Mouse (Mus musculus): ENCODE measurements around the gene Gm17334.

The Gm17334 gene

DNA sequence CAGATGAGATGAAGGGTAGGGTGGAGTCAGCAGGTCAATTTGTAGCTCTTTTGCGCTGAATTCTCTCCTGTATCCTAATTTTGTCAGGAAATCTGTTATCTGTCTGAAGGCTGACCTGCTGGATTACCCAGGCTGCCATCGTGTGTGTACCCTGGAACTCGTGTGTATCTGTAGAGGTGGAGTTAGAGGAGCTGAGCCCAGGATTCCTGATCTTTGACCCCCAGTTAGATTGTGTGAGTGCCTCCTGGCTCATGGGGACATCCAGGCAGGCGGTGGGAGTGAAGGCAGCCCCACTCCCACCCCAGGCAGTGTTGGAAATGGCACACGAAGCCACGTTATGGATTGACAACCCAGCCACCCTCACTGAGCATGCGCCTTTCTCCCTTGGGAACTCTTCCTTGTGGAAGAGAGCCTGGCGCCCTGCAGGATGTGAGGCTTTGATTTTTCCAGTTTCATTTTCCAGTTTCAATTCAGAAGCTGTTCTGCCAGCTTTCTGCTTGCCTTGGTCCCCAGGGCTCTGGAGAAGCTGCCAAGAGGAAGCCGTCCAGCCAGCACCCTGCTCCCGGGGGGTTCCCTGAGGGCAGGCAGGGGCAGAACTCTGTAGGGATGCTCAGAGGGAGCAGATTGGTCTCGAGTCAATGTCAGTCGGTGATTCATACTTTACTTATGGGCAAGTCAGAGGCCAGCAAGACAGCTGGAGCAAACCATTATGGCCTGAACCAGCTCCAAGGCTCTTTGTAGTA, 23.6 kb upstream of the Gm17334 start:
- peak; percentile 62 for DNase-seq (ENCODE audit: low spot score)

DNA sequence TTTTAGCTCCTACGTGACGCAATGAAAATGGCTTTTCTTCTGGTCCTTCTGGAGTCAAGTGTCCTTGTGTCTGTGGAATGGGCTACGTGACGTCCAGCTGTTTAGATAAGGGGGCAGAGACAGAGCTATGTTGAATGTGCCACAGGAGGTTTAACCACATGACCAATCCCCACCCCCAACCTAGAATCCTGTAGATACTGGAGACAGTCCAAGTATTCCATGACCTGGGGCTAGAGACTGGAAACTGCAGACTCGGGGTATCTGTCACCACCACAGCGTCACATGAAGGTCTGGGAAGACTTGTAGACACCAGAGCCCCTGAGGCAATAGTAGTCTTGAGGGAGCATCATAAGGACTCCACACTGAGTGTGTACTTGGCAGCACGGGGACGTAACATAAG, 22.8 kb upstream of the Gm17334 start:
- no peak for DNase-seq (ENCODE audit: low spot score)

DNA sequence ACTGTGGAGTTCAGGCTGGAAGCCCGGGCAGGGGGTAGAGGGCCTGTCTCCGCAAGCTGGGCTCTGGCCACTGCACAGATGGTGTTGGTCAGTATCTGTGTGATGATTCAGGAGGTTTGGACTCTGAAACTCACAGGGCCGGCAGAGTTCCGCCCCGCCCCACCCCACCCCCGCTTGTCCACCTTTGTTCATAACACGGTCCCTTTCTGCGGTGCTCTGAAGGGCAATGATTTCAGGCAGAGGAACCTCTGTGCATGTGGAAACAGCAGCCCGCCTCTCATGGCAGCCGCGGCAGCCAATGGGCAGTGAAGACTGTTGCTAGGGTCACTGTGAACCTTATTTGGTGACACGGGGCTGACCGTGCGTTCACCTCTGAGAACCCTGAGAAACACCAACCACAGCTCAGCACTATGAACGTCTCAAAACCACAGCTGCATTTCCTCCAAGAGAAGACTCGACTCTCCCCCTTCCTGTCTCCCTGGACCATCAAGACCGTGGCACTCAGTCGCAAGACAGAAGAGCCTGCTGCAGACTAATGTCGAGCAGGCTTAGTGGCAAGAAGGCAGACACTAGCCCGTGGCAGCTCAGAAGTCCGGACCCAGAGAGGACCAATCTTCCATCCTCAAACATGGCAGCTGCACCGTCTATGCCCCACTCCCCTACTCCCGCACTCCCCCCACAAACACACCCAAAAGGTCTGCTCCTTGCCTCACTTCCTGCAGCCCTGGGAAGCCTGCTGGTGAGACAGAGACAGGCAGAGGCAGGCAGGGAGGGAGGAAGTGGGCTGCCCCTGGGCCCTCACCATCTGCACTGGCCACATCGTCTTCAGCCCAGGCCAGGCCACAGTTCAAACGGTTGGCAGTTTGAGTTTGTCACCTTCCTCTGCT, 21.9 kb upstream of the Gm17334 start:
- no peak for DNase-seq (ENCODE audit: low spot score)

DNA sequence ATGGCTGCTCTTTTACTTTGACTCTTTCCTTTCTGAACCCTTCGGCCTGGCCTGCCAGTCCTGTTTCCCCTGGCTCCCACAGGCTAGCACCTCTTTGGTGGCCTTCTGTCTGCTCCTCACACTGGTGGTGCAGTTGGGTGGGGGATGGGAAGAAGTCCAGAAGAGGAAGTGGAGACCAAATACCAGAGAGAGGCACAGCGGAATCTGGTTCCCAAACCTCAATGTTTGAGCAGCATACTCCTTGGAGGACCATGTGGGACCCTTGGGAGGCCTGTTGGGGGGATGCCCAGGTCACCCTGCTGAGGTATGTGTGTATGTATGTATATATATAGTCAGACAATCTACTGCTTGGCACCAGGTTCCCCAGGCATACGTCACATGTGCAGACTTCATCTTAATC, 21.0 kb upstream of the Gm17334 start:
- no peak for DNase-seq (ENCODE audit: low spot score)

DNA sequence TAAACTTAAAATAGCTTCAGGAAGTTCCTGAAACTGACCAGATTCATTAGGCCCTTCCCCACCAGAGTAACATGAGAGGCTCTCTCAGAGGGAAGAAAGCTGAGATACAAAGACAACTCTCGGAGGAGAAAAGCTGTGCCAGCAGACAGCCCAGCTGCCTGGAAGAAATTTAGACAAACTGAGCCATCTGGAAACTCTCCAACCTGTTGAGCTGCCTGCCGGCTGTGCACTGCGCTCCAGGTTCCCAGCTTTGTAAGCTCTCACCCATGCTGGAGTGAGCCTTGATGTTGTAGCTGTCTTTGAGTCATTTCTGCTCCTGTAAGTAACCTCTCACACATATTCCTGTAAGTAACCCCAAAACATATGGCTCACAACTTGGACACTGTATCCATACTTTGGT, 20.0 kb upstream of the Gm17334 start:
- DNase-seq (ENCODE audit: low spot score): no peak

DNA sequence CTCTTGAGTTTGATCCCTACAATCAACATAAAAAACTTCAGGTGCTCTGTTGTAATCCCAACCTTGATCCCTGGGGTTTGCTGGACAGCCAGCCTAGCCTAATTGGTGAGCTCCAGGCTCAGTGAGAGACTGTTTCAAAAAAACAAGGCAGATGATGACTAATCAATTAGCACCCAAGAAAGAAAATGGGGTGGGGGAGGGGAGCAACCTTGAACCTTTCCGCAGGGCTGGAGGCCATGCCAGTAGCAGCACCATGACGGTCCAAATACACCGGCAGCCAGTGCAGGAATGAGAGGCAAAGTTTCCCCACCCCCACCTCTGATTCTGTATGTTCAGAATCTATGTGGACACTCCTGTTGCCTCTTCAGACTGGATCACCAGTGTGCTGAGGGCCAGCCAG, 16.3 kb upstream of the Gm17334 start:
- no peak for DNase-seq (ENCODE audit: low spot score)

DNA sequence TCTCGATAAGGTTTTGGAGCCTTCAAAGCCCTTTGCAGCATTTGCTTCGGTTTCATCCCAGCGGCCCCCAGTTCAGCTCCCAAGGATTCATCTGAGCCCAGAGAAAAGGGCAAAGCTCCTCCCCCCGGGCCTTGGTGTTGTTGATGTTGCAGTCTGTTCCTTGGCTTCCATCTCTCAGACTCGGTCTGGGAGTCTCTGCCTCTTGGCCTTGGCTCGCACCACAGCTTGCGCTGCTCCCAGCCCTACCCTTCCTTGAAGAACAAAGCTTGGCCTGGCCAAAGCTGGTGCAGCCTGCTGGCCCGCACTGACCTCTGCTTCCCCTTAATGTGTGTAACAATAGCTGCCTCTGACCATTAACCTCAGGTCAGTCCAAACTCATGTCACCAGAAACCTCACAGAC, 15.2 kb upstream of the Gm17334 start:
- peak; percentile 27 for DNase-seq (ENCODE audit: low spot score)

DNA sequence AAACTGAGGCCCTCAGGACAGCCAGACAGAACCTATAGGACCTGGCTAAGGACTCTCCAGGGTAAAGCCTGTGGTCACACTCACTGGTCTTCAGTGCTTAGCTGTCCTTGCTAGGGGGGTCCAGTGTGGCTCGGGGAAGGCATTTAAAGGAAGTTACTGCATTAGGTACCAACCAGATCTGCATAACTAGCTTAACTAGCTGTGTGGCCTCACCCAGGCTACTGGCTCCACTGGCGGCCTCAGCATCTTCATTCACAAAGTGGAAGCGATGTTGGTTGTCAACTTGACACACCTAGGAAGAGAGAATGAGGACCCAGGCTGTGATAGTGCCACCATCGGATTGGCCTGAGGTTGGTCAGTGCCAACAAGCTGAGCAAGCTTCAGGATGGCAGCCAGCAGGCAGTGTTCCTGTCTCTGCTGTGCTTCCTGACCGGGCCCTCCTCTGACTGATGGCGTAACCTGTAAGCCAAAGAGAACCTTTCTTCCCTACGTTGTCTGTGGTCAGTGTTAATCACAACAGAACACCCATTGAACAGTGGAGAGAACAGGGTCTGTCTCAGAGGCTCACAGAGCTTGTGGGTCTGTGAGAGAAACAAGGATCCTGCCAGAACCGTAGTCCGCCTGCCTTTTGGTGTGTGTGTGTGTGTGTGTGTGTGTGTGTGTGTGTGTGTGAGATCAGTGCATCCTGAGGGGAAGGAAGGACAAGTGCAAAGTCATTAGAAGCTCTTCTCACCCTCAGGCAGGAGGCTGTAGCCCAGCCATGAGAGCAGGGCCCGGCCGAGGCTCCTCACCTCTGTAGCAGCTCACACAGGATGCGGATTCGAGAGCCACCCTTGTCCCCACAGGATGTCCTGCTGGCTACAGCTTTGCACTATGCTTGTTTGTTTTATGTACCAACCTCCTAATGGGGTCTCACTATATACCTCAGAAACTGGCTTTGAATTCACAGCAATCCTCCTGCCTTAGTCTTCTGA, 13.4 kb upstream of the Gm17334 start:
- DNase-seq (ENCODE audit: low spot score): no peak

DNA sequence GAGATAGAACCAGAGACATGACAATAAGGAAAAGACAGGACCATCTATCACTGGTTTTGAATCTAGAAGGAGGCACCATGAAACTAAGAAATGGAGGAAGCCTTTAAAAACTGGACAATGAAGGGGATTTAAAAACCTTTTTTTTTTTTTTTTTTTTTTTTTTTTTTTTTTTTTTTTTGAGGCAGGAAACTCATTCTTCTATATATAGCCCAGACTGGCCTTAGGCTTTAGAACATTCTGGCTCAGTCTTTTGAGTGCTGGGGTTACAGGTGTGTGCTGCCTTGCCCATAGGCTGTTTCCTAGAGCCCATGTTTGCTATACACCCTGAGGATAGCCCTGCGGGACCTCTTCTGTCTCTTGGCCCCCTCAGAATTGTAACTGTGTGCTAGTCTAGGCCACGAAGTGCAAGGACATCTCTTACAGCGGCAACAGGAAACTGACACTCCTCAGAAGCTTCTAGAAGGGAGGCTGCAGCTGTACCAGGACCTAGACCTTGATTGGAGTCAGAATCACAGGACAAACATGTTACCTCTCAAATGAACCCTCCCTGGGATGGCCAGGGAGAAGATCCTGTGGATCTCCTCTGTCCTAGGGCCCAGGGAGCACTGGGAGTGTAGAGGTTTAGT, 12.4 kb upstream of the Gm17334 start:
- no peak for DNase-seq (ENCODE audit: low spot score)

DNA sequence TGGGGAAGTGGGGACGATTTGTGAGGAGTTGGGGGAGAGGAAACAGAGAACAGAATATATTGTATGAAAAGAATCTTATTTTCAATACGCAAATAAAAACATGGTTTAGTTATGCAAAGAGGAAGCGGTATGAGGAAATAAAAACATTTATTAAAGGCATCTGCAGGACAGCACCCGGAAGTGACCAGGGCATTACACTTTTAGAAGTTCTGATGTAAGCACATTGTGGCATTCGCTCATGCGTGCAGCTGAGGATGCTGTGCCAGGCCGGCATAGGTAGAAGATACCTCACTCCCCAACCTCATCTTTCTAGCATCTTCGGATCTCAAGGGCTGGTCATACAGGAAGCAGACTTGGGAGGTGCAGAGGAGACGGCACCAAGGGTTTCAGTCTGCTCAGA, 10.3 kb upstream of the Gm17334 start:
- DNase-seq (ENCODE audit: low spot score): no peak

DNA sequence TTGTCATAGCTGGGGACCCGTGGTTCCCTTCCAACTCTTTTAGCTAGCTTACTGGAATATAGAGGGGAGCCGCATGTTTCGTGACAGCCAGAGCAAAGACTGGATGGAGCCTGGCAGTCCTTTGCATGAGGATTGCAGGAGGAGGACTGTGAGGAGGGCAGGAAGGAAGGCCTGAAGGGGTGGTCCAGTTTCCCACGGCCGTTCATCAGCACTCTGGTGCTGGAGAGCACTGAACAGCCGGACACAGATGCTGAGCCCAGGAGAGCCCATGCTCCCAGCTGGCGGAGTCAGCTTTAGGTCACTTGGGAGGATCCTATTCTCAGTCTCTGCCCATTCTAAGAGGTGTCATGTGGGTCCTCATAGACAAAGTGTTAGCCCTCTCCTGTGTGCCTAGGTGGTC, 9.0 kb upstream of the Gm17334 start:
- no peak for DNase-seq (ENCODE audit: low spot score)

DNA sequence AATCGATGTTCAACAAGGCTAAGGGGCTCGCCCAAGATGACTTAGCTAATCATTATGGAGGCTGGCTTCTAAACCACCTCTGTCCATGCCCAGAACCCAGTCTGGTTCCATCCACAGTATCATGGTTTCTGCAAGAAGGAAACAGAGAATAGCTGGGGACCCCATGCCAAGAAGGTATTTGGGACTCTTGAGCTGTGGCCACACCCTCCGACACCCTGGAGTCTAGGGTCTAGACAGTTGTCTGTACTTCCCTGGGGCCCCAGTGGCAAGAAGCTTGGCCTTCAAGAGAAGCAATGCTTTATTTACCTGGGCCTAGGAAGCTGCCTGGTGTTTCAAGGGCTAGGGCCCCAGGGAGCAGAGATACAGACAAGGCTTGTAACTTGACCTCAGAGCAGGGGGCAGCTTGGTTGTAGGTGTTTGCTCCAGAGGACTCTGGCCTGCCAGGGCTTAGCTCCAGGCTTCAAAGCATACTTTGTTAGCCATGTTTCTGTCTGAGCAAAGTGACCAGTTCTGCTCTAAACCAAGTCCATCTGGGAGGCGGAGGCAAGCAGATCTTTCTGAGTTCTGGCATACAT, 8.3 kb upstream of the Gm17334 start:
- DNase-seq (ENCODE audit: low spot score): no peak

DNA sequence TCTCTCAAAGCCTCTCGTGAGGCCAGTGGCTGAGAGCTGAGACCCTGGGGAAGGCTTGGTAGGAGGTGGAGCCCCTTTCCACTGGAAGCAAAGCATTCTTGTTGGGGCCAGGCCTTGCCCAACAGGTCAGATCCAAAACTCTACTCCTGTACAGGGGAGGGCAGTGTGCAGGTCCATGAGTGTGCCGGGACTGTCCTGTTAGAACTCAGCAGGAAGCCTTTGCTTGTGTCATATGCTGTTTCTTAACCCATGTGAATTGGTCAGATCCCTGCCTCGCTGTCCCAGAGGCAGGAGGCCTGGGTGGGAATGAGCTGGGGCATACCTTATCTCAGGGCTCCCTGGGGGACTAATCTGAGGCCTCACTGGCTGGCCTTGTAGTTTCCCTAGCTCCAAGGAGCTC, 7.3 kb upstream of the Gm17334 start:
- no peak for DNase-seq (ENCODE audit: low spot score)

DNA sequence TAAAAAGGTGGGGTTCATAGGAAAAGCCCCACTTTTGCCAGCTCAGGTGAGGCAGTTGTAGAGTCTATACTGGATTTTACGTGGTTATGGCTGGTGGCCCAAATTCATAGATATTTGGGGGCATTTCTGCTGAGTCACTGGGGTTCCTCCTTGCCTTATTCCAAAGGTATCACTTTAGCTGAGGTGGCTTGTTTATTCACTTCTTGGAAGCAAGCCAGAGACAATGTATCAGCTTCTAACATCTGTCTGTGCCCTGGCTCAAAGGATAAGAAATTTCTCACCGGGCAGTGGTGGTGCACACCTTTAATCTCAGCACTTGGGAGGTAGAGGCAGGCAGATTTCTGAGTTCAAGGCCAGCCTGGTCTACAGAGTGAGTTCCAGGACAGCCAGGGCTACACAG, 6.8 kb upstream of the Gm17334 start:
- no peak for DNase-seq (ENCODE audit: low spot score)

DNA sequence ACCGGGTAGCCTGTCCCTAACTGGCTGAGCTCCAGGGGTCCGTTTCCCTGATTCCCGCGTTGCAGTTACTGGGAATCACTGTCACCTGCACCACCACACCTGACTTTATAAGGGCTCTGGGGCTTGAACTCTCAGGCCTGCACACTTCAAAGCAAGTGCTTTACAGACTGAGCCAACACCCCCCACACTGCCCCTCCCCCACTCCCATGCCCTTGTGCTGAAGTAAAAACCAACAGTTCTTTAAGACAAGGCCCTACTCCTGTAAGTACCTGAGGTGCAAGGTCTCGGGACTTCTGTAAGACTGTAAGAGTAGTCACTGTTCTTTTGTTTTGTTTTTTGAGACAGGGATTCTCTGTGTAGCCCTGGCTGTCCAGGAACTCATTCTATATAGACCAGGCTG, 5.5 kb upstream of the Gm17334 start:
- no peak for DNase-seq (ENCODE audit: low spot score)

DNA sequence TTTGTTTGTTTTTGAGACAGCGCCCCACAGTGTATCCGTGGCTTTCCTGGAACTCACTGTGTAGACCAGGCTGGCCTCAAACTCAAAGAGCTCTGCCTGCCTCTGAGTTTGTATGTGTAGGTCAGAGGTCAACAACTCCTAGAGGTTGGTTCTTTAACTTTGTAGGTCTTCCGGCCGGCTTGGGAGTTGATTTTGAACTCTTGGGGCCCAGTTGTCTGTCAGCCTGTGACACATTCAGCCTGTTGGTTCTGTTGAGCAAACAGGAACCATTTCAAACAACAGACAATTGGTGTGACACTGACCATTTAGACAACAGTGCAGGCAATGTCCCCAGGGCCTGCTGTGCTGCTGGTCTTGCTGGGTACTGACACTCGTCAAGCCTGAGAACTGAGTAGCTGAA, 4.7 kb upstream of the Gm17334 start:
- no peak for DNase-seq (ENCODE audit: low spot score)

DNA sequence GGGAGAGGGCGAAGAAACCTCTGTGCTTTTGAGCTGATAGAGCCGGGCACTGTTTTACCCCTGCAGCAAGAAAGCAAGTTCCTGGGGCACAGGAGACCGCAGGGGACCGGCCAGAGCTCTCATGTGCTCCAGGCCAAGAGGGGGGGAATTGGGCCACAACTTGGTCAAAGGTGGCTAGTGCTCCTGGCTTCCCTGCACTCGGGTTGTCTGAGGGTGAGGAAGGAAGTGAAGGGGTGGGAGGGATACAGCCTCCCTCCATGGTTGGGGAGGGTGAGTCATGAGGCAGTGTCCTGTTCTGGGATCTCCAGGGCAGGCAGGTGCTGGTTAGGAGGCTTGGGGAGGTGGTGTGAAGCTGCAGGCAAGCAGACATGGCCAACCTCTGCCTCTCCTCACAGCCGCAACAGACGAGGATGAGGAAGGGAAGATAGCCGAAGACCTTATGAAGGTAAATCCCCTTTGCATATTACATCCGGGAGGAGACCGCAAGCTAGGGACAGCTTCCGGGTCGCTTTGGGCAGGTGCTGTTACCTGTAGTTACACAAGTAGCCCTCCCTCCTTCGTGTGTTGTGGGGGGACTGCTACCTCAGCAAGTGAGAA, 1.8 kb upstream of the Gm17334 start:
- no peak for DNase-seq (ENCODE audit: low spot score)

DNA sequence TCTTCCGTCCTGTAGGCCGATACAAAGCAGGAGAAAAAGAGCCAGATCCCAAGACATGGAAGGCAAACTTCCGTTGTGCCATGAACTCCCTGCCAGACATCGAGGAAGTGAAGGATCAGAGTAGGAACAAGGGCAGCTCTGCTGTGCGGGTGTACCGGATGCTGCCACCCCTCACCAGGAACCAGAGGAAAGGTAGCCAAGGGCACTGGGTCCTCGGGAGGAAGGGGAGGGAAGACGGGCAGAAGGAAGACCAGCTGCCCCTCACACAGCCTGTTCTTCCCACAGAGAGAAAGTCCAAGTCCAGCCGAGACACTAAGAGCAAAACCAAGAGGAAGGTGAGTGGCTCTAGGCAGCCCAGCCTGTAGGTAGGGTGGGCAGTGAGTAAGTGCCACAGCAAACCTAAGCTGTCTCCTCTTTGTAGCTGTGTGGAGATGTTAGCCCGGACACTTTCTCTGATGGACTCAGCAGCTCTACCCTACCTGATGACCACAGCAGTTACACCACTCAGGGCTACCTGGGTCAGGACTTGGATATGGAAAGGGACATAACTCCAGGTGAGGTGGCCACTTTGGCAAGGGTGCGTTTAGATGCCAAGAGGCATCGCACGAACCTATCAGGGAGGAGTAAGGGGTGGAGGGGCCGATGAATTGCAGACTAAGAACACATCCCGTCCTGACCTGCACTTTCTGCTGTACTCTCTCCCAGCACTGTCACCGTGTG, 814 bp upstream of the Gm17334 start:
- DNase-seq (ENCODE audit: low spot score): no peak

DNA sequence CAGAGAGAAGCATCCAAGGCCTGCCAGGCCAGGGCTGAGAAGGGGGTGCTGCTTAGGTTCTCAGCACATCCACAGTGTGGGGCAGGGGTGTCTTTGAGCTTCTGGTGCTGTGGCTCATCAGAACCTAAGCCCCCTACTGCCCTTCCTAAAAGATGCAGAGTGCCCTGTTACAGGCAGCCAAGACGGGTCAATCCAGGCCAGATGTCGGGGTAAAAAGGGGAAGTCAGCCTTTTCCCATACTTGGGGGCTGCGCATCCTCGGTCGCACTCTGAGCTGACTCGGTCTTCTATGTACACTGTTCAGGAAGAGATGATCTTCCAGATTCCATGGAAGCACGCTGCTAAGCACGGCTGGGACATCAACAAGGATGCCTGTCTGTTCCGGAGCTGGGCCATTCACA, 451 bp downstream of the Gm17334 start:
- DNase-seq (ENCODE audit: low spot score): no peak

DNA sequence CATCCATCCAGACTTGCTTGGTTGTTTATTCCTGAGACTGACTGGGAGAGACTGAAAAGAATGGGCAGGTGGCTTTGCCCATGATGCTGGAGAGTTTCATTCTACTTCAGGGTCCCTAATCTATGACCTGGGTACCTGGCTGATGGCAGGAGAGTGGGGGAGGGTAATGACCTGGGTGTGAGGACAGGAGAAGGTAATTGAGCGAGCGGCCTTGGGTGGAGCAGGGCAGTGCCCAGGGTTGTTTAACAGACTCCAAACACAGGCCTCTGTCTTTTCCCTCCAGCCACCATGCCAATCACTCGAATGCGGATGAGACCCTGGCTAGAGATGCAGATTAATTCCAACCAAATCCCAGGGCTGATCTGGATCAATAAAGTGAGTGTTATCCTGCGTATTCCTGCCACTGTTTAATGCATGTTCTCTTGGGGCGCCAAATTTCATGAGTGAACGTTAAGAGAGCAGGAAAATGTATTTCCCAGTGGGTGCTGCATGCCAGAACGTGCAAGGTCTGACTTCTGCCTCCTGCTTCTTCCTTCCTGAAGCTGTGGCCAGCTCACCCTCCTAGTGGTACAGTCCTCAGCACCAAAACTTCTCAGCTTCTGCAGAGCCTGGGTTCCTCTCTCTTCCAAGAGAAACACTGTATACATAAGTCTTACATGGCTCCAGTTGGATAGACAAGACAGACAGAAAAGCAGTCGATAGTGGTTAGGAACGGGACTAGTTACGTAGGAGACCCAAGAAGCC, 1.8 kb downstream of the Gm17334 start:
- DNase-seq (ENCODE audit: low spot score): no peak

All from urinary bladder, postnatal 14 days (tissue).